Mouse (Mus musculus): Measurements from ENCODE around the gene Slc9a4.
"Not testable (repeated sequence)": the region's sequence is repeated elsewhere in the genome, so short reads cannot be mapped to it uniquely, and the experiment has no call there.

Slc9a4 gene

DNA sequence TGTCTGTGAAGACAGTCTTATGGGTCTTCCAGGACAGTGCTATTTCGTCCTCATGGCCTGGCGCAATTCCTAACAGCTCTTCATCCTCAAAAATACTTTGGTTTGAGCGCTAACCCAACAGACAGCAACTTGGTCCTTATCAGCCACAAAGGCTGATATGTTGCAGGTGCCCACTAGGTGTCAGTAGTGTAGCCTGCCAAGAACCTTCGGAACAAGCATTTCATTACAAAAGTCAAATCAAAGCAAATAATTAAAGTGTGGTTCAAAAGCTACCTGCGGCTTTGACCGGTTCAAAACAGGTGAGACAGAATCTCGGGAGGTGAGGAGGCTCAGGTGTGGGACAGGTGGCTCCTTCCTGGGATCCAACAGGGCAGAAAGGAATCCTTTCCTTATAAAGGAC, at the start of gene Slc9a4:
Gene Slc9a4, plus strand, starts transcription at position 298 of the 400 bp plus-strand sequence.
- in situ Hi-C loops (cut with MboI; ENCODE audit: unreplicated experiment in 2 of 2), result loop anchor here (5.0 to 10.0 kb wide), 3 partner anchors 185 to 265 kb away; no protein-coding TSS in a partner anchor

DNA sequence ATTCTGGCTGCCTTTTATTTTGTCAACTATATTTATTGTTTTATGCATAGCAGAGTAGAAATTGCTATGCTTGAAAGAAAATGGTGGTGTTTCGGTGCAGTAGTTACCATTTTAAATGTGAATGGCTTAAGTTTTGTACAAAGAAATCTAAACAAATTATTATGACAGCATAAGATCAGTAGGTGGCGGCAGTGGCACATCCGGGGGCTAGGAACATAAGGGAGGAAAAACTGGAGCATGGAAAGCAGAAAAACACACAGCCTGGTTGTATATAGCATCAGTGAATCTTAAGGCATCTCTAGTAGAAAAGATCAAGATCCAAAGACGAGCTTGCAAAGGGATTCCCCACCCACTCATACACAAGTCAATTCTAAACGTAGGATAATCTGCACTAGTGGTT, 42.3 kb upstream of the Slc9a4 start:
- in situ Hi-C loops (cut with MboI; ENCODE audit: unreplicated experiment in 2 of 2), result loop anchor here (5.0 to 25.0 kb wide), 6 partner anchors 425 to 1525 kb away; no protein-coding TSS in a partner anchor

DNA sequence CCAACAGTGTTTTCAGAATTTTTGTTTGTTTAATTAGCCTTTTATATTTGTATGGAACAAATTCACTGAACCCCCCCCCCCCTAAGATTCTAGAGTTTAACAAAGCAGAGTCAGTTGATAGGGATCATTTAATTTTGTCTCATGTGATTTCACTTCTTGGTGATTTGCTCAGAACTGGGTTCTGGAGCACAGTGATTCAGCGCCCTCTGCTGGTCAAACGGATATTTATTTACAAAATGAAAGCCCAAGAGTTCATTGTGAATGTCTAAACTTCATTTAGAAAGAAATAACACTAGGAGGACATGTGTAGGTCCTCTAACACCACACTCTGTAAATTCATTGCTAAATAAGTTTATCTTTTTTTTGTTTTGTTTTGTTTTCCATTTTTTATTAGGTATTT, 35.2 kb upstream of the Slc9a4 start:
- in situ Hi-C loops (cut with MboI; ENCODE audit: unreplicated experiment in 2 of 2), result loop anchor here (5.0 to 25.0 kb wide), 7 partner anchors 162 to 1532 kb away; no protein-coding TSS in a partner anchor

DNA sequence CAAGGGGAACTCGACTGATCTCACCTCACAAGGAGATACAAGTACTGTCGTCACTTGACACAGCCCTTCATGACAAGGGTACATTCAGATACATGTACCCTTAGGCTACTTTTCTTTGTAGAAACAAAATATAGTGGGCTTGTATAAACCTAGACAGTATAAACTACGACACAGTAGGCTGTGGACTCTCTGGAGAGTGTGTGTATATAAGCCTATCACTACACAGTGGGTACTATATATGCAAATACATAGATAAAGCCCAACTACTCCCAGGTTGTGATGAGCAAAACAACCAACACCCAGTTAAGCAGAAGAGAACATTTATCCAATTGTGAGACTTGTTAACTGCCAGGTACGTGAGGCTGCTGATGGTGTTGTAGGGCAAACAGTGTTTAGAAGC, 33.2 kb upstream of the Slc9a4 start:
- in situ Hi-C loops (cut with MboI; ENCODE audit: unreplicated experiment in 2 of 2), result loop anchor here (10.0 to 25.0 kb wide), 4 partner anchors 859 to 1534 kb away; no protein-coding TSS in a partner anchor

DNA sequence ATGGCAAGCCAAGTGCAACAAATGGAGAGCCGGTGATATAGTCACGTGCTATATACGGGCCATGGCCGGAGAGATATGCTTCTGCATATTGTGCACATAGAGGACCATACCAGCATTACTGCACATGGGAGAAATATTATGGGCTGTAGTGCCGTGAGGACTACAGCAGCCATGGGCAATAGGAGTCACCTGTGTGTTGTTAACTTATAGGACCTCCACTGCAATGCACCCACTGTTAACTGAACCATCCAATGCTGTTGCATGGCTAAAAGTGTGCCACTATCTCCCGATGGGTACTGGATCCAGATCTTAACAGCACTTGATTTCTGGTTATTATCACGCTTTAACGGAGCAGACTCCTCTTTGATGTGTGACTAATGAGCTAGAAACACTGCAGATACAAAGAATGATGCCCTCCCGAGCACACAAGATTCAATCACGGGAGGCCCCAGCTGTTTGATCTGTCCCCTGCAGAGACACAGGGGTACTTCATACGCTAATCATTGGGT, 32.8 kb upstream of the Slc9a4 start:
- in situ Hi-C loops (cut with MboI; ENCODE audit: unreplicated experiment in 2 of 2), result loop anchor here (10.0 to 25.0 kb wide), 4 partner anchors 860 to 1535 kb away; no protein-coding TSS in a partner anchor

DNA sequence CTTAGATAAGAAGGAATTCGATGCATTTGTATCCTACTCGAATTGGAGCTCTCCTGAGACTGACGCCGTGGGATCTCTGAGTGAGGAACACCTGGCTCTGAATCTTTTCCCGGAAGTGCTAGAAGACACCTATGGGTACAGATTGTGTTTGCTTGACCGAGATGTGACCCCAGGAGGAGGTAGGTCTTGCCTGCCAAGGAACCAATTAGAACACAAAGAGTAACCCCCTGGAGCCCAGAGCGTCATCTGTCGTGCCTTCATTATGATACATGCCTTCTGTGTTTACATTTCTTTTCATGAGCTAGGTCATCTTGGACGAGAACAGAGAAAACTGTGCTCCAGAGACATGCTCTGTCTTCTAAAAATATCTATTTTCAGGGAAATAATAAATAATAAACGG, 32.1 kb upstream of the Slc9a4 start:
- in situ Hi-C loops (cut with MboI; ENCODE audit: unreplicated experiment in 2 of 2), result loop anchor here (10.0 to 25.0 kb wide), 4 partner anchors 860 to 1535 kb away; no protein-coding TSS in a partner anchor

DNA sequence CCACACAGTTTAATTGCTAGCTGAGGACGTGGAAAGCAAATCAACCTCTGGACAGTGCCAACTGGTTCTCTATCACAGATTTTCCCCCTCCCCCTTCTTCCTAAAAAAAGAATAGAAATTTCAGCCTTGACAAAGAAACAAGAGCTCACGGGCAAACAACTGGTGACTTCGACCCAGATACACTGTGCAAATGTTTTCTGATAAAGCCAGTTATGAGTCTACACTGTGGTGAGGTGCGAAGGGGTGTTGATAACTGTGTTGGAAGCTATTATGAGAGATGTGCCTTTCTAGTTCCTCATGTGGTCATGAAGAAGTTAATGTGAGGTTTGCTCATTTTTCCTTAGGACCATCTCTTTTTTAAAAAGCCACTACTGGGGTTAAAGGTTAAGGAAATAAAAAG, 10.5 kb upstream of the Slc9a4 start:
- in situ Hi-C loops (cut with MboI; ENCODE audit: unreplicated experiment in 2 of 2), result no loop called here

DNA sequence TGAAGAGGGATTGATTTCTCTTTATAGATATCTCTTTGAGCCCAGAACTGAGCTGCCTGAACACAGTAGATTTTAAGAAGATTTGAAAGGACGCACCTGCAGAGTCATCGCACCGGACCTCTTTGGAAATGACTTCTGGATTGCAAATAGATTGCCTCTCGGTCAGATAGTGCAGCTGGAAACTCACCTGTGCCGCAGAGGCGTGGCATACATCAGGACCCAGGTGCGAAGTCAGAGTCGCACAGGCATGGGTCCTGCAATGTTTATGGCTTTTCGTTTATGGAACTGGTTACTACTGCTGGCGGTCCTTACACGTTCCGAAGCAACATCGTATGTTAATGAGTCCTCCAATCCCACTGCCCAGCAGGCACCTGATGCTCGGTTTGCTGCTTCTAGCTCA, 388 bp downstream of the Slc9a4 start:
- in situ Hi-C loops (cut with MboI; ENCODE audit: unreplicated experiment in 2 of 2), result loop anchor here (5.0 to 10.0 kb wide), 3 partner anchors 185 to 265 kb away; no protein-coding TSS in a partner anchor

DNA sequence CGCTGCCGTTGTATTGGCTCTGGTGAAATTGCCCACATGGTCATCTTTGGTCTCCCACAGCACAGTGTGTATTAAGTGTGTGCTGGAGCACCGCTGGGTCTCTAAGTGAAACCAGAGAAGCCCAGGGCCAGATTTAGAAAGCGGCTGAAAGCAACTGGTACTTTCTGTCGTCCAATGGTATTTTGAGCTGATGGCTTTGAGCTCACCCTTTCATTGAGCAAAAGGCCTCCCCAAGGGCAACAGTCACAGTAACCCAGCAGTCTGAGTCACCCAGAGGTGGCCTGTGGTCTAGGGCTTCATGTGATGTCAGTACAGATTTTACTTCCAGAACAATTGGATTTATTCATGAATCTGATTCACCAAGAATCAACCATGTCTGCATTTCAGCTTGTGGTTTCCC, 6.9 kb downstream of the Slc9a4 start:
- in situ Hi-C loops (cut with MboI; ENCODE audit: unreplicated experiment in 2 of 2), result loop anchor here in 1 of 2 experiments (10.0 kb wide), 2 partner anchors 178 to 258 kb away; no protein-coding TSS in a partner anchor

DNA sequence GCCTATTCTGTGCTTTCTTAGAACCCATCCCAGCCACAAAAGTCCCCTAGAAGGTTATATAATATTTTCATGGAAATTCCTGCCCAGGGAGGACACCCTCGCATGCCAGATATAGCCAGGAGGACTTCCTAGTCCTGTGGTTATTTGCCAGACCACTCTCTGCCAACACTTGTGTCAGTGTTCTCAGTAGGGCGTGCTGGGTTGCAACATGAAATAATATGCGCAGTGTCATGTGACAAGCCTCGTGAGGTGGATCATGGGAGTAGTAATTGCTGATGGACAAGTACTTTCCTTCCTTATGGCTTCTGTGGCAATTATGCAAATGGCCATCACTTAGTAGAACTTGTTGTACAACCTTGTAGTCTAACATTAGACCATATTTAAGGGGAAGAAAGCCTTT, 11.1 kb downstream of the Slc9a4 start:
- in situ Hi-C loops (cut with MboI; ENCODE audit: unreplicated experiment in 2 of 2), result no loop called here

DNA sequence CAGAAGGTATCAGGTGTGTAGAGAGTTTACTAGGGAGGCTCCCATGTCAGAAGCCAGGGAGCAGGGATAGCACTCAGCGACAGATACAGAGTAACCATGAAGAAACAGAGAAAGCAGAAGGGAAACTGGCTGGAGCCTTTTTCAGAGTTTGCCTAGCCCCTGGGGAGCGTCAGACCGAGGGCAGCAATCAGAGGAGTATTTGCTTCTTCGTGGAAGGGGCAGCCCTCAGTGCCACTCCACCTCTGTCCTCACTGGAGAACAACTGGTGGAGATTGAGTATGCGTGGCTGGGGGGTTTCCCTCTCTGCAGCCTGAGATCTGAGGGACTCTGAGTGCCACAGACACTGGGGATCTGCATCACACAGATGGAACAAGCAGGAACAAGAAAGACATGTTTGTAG, 17.9 kb downstream of the Slc9a4 start:
- in situ Hi-C loops (cut with MboI; ENCODE audit: unreplicated experiment in 2 of 2), result no loop called here

DNA sequence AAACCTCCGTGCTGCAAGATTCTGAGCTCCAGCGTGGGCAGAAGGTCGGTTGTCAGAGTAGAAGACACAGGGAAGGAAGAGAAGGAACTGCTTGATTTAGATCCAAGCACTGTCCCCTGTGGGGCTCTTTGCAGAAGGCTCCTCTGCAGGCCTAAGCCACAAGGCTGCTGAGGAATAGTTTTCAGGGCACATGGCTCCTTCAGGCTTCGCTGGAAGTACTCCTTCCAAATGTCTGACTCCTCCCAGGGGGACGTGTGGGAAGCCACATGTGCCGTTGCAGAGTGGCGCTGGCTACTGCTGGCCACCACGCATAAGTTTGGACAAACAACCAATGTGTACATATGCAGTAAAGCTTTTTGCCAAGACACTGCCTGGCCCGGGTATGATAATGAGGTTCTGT, 19.8 kb downstream of the Slc9a4 start:
- in situ Hi-C loops (cut with MboI; ENCODE audit: unreplicated experiment in 2 of 2), result not testable (repeated sequence)

DNA sequence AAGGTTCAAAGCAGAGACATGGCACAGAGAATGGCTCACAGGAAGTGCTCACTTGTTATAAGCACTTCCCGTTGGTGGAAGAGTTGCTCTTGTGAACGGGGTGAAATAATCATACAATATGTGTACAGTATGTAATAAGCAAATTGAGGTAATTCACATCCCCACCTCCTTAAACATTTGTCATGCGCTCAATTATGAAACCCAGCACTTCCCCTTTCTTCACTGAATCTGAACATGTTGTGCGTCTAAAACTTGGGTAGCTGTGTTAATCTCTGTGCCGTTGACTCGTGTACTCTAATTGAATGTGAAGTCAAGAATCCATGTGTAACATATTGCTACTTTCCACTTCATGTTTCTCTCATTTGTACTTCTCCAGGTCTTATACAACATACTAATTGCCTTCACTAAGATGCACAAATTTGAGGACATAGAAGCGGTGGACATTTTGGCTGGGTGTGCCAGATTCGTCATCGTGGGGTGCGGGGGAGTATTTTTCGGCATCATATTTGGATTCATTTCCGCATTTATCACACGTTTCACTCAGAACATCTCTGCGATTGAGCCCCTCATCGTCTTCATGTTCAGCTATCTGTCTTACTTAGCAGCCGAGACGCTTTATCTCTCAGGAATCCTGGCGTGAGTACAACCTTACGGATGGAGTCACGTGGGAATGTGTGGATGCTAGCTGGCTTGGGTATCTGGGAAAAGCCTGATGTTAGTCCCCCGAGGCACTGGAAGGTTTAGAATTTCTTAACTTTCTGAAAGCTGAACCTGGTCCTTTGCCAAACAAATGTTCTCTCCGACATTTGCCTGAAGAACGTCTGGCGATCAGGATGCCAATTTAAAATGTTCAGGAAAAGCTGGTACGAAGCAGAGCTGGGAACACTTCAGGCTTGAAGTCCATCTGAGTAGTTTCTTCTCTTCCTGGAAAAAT, 20.8 kb downstream of the Slc9a4 start:
- in situ Hi-C loops (cut with MboI; ENCODE audit: unreplicated experiment in 2 of 2), result no loop called here

DNA sequence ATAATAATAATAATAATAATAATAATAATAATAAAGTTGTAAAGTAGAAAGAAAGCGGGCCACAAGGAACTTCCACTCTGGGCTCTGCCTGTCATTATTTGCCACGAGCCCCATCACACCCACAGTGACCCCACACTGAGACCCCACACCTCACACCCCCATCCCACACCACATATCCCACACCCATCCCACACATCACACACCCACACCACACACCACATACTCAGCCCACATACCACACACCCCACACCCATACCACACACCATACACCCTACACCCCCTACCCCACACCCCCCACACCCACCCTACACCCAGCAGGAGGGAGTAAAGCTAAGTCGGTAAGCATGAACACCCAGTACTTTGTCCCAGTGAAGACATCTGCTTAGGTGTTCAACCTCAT, 21.6 kb downstream of the Slc9a4 start:
- in situ Hi-C loops (cut with MboI; ENCODE audit: unreplicated experiment in 2 of 2), result no loop called here

DNA sequence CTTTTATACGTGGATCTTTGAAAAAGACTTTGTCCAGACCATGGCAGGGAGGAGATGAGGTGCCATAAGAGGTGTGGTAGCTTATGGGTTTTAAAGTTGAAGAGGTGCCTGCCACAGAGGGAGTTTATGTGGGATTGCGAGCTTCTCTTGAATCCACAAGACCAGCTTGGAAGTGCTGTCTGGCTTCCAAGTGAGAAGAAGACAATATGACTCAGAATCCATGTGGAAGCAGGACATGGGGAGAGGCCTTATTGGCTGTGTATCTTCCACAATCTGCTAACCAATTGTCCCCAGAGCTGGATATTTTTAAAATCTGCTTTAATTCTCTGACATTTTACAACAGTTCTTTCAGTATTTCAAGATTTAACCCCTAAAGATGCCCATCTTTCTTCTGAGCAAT, 33.3 kb downstream of the Slc9a4 start:
- in situ Hi-C loops (cut with MboI; ENCODE audit: unreplicated experiment in 2 of 2), result no loop called here

DNA sequence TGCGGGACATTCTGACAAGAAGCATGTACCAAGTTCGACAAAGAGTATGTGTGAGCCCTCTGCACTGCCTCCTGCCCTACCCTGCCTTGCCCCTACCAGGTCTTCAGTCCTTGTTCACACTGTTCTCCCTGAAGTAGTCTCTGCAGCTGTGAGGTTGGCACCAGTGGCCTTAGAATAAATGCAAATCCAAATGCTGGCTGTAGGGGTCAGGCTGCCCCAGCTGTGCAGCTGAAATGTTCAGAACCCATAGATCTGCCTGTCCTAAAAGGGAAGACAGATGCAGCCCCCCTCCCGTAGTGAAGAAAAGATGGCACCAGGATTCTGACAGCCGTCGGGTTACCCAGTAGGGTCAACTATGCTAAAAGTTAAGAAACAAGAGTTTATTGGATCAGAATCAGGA, 39.2 kb downstream of the Slc9a4 start:
- in situ Hi-C loops (cut with MboI; ENCODE audit: unreplicated experiment in 2 of 2), result no loop called here

DNA sequence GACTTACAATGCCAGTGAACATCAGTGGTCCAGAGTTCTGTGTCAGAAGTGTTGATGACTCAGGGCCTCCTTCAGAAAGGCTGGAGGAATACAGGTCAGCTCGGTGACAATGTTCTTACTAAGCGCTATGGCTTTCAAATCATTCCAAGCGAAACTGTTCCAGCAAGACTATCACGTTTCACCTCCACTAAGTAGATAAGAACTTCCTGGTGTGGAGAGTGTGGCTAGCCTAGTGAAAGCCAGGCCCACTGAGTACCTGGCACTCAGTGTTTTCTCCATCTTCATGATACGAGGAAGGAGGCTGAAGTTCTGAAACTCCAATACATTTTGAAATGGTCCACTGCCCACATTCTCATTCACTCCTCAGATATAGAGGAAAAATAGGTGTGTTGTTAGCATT, 40.0 kb downstream of the Slc9a4 start:
- in situ Hi-C loops (cut with MboI; ENCODE audit: unreplicated experiment in 2 of 2), result no loop called here

DNA sequence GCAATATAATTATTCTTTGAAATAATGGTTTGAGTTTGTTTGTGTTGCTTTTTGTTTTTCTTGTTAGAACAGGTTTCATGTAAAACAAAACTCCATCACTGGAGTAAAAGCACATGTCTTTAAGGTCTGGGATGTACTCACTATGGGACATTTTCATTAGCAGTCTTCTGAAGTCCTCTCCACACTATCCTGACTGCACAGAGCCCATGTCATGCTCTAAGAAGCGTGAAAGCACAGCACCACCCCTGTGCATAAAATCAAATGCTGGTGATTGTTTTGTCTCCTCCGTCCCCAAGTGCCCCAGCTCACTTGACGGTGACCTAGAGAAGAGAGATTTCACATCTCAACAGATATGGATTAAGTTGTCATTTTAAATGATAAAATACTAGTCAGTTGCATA, 45.1 kb downstream of the Slc9a4 start:
- in situ Hi-C loops (cut with MboI; ENCODE audit: unreplicated experiment in 2 of 2), result no loop called here

DNA sequence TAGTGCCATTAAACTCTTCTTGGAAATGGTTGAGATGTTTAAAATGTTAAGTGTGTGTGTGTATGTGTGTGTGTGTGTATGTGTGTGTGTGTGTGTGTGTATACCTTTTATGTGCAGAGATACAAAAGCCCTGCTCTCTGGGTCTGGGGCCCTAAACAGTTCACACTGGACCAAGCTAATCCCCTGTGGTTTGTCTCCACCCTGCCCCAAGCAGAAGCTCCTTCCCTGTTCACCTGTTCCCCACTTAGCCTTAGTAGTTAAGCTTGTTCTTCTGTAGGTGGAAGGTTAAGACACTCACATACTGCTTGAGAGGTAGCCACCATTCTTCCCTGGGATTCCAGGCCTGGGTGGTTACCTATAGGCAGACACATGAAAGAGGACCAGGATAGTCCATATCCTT, 47.1 kb downstream of the Slc9a4 start:
- in situ Hi-C loops (cut with MboI; ENCODE audit: unreplicated experiment in 2 of 2), result no loop called here

DNA sequence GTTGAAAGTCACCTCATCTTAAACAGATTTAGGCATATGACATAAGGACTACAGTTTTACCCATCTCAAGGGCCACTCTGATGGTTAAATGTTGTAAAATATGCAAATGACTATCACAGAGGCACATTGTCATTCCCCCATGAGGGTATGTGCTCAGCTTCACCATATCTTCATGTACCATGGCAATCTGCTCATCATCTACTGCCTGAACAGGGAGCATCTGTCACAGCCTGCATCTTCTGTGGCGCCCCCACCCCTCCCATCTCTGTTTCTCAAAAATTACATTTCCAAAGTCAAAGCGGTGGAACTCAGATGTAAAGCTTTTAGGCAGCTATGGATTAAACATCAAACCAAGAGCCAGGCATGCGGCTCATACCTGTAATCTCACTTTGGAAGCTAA, 48.6 kb downstream of the Slc9a4 start:
- in situ Hi-C loops (cut with MboI; ENCODE audit: unreplicated experiment in 2 of 2), result no loop called here

DNA sequence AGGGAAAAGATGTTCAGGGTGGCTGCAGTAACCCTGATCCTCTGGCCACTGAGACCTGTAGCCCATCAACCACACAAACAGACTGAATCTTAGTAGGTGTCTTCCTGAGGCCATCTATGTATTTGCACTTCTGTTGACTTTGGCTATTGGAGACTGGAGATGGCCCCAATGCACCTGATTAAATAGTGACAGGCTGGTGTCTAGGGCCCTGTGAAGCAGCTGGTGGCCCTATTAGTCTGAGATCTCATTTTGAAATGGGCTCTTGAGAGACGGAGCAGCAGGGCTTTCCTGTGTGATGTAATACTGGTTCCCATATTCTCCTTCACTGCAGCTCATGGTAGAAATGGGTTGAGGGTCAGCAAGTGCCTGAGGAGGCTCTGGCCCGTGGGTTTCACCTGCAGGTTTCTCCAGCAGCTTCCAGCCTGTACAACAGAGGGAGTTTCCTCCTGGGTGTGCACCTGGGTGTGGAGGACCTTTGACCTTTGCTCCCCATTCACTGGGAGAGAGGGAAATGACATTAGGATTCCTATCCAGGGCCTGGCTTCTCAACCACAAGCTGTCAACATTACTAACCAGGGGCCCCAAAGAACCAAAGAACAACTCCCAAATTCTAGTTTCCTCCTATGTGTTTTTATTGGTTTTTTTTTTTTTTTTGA, 52.7 kb downstream of the Slc9a4 start:
- in situ Hi-C loops (cut with MboI; ENCODE audit: unreplicated experiment in 2 of 2), result no loop called here
